Mouse (Mus musculus): ENCODE measurements around the gene Arhgap24. TPM values are rescaled to one million over a fixed set of nuclear protein-coding genes. Genes with fewer than 3 reads are reported as not detected.

Gene Arhgap24
- polyA plus RNA-seq, 1 experiment from 2014 or later: 15.0 TPM

DNA sequence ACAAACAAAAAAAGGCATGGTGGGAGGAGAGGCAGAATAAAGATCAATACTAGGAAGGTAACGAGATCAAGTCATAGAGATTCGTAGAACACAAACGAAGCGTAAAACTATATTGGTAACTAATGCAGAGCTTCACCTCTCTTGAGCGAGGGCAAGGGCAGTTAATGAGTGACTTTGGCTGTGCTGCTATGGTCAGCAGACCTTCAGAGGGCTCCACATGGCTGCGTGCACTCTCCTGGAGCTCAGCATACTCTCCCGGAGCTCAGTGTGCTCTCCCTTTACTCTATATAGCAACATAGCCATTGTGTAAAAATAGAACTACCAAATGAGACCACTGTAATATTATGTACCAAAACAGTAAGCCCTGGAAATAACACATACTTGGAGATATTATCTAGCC is 336.4 kb downstream of the Arhgap24 start:
- no peaks in the 10 kb centered on the region for H3K36me3 ChIP-seq (ENCODE audit: control insufficient read depth, insufficient read depth, low read length)
- no peak for ATAC-seq
- no peak overlapping the region for H3K4me3 ChIP-seq (ENCODE audit: low read length)
- H3K27ac ChIP-seq (ENCODE audit: low read depth, low read length): no peak overlapping the region
- H3K4me2 ChIP-seq (ENCODE audit: low read length): no peak overlapping the region
- no peaks in the 10 kb centered on the region for H3K9me3 ChIP-seq (ENCODE audit: control insufficient read depth, low read length)
- no peak overlapping the region for H3K9ac ChIP-seq (ENCODE audit: low read depth, low read length)
- WGBS: 80% methylated on average over 7 of the region's 7 CpGs
- no peaks in the 10 kb centered on the region for H3K4me1 ChIP-seq (ENCODE audit: control insufficient read depth, insufficient read depth, low read depth, low read length)
- H3K27me3 ChIP-seq (replicated peaks; ENCODE audit: control insufficient read depth, insufficient read depth, low read length): no peaks in the 10 kb centered on the region

DNA sequence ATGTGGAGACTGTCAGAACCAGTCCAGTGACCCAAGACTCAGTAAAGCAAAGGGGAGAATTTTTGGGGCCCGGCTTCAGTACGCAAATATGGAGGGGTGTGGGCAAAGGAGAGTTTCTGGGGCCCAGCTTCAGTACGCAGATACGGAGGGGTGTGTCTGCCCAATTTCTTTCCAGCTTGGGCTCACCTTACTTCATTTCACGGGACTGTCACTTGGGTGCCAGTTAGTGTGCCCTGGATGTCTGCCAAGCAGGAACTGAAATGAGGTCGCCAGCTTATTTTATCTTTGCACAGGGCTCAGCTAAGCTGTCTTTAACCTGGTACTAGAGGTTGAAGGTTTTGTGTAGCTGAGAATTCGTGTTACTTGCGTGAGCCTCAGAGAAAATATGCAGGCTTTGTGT is 344.3 kb downstream of the Arhgap24 start:
- Histone ChIP-seq H3K4me2 (ENCODE audit: low read length) (no peak overlapping the region), H3K27me3 (replicated peaks; ENCODE audit: control insufficient read depth, insufficient read depth, low read length) (no peaks in the 10 kb centered on the region), H3K27ac (ENCODE audit: low read depth, low read length) (no peak overlapping the region), H3K9me3 (ENCODE audit: control insufficient read depth, low read length) (no peaks in the 10 kb centered on the region), H3K4me3 (ENCODE audit: low read length) (no peak overlapping the region), H3K9ac (ENCODE audit: low read depth, low read length) (no peak overlapping the region), H3K36me3 (ENCODE audit: control insufficient read depth, insufficient read depth, low read length) (no peaks in the 10 kb centered on the region), H3K4me1 (ENCODE audit: control insufficient read depth, insufficient read depth, low read depth, low read length) (no peaks in the 10 kb centered on the region)
- ATAC-seq: no peak
- WGBS: 72% methylated on average over 8 of the region's 8 CpGs

DNA sequence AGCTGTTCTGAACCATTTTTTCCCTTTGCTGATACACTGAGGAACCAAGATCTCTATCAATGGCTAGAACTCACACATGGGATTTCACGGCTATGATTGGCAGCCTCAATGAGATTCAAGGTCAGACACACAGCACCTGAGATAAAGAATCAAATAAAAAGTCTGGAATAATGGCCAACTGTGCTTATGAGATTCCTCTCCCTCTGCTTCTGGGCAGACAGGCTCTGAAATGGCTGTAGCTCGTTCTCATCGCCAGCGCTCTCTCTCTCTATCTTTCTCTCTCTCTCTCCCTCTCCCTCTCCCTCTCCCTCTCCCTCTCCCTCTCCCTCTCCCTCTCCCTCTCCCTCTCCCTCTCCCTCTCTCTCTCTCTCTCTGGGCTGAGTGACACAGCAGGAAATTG is 357.9 kb downstream of the Arhgap24 start:
- Histone ChIP-seq H3K9ac (ENCODE audit: low read depth, low read length) (no peak overlapping the region), H3K4me3 (ENCODE audit: low read length) (no peak overlapping the region), H3K27me3 (replicated peaks; ENCODE audit: control insufficient read depth, insufficient read depth, low read length) (no peaks in the 10 kb centered on the region), H3K27ac (ENCODE audit: low read depth, low read length) (no peak overlapping the region), H3K4me1 (ENCODE audit: control insufficient read depth, insufficient read depth, low read depth, low read length) (no peaks in the 10 kb centered on the region), H3K4me2 (ENCODE audit: low read length) (no peak overlapping the region), H3K9me3 (ENCODE audit: control insufficient read depth, low read length) (no peaks in the 10 kb centered on the region), H3K36me3 (ENCODE audit: control insufficient read depth, insufficient read depth, low read length) (no peaks in the 10 kb centered on the region)
- 43% methylated on average over 4 of the region's 4 CpGs for WGBS
- ATAC-seq: no peak

DNA sequence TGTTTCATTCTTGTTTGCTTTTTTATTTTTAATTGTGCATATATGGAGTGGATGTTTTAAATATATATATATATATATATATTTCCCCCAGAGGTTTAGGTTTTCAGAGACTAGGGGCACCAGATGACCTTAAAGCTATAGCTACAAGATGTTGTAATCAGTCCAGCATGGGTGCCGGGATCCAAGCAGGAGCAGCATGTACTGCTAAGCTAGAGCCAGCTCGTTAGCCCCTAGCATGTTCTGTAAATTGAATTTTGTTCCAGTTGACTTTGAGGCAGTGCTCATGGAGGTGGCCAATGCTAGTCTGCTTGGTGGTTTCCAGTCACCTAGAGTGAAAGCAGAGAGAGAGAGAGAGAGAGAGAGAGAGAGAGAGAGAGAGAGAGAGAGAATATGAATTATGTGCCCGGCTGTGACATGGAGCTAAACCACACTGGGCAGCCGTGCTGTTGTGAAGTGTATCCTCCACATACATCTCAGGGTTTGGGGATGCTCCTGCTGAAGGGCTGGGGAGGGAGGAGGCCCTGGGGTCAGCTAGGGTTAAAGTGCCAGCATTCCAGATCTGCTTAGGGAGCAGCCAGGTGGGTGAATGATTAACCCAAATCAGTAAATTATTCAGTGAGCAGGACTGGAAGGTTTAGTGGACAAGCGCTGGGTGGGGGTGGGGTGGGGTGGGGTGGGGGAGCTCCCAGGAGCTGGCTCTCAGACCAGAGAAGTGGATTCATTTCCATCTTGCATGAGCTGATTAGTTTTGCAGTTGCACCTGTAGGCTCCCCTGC is 362.9 kb downstream of the Arhgap24 start:
- Histone ChIP-seq H3K27ac (ENCODE audit: low read depth, low read length) (no peak overlapping the region), H3K27me3 (replicated peaks; ENCODE audit: control insufficient read depth, insufficient read depth, low read length) (no peaks in the 10 kb centered on the region), H3K4me2 (ENCODE audit: low read length) (peak overlapping the region; percentile 79; the same call in 1 of the 2 replicates), H3K4me3 (ENCODE audit: low read length) (no peak overlapping the region; the same call in 1 of the 2 replicates), H3K9ac (ENCODE audit: low read depth, low read length) (no peak overlapping the region), H3K9me3 (ENCODE audit: control insufficient read depth, low read length) (no peaks in the 10 kb centered on the region), H3K36me3 (ENCODE audit: control insufficient read depth, insufficient read depth, low read length) (no peaks in the 10 kb centered on the region), H3K4me1 (ENCODE audit: control insufficient read depth, insufficient read depth, low read depth, low read length) (peaks cover 15% of the 10 kb centered on the region; the same call in 1 of the 2 replicates)
- ATAC-seq: no peak
- WGBS: 31% methylated on average over 5 of the region's 5 CpGs

DNA sequence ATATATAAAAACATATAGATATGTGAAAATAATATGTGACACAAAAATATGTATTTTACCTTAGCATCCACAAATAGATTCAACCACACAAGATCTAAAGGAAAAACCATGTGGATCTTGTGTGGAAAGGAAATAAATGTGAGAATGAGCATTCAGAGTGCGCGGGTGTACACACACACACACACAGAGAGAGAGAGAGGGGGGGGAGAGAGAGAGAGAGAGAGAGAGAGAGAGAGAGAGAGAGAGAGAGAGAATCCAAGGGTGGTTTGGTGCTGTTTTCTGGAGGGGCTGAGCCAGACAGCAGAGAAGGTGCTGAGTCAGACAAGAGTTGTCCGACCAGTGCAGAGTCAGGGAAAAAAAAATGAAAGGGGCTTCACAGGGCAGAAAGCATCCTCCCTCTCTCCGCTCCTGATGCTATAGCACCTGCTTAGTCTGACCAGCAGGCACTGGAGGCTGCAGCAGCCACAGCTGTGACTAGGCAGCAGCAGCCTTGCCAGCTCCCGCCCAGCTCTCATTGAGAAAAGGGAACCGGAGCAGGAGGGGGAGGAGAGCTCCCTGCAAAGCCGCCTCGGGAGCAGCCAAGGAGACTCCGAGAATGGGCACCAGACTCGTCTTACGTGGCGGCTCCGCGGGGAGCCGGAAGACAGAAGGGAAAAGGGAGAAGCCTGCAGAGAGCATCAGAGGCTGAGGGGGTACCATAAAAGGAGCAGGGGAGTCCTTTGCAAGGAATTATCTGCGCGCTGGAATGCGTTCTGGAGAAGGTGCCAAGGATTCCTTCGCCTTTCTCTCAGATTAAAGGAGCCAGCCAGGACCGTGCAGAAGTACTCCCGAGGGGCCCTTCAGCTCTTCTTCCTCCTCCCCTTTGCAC is 363.8 kb downstream of the Arhgap24 start:
- WGBS: under 1% methylated on average over 21 of the region's 21 CpGs
- H3K27ac ChIP-seq (ENCODE audit: low read depth, low read length): peak overlapping the region; percentile 87
- peak; percentile 95 for ATAC-seq
- H3K4me1 ChIP-seq (ENCODE audit: control insufficient read depth, insufficient read depth, low read depth, low read length): peaks cover 15% of the 10 kb centered on the region; the same call in 1 of the 2 replicates
- H3K4me3 ChIP-seq (ENCODE audit: low read length): peak overlapping the region; percentile 53
- H3K9ac ChIP-seq (ENCODE audit: low read depth, low read length): peak overlapping the region; percentile 74
- H3K27me3 ChIP-seq (replicated peaks; ENCODE audit: control insufficient read depth, insufficient read depth, low read length): no peaks in the 10 kb centered on the region
- H3K4me2 ChIP-seq (ENCODE audit: low read length): peak overlapping the region; percentile 79
- no peaks in the 10 kb centered on the region for H3K9me3 ChIP-seq (ENCODE audit: control insufficient read depth, low read length)
- H3K36me3 ChIP-seq (ENCODE audit: control insufficient read depth, insufficient read depth, low read length): no peaks in the 10 kb centered on the region

DNA sequence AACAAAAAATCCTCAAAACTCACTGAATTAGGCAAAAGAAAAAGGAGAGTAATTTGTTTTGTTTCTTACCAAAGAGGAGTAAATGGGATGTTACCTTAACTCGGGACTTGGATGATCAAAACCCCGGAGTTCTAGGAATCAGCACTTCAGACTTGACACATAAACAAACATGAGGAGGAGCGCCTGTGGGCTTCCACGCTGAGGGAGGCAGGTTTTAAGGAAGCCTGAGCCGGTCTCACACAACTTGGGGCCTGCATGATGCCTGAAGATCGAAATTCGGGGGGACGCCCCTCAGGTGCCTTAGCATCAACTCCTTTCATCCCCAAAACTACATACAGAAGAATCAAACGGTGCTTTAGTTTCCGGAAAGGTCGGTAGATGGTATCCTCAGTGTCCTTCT is 364.6 kb downstream of the Arhgap24 start:
- Histone ChIP-seq H3K9ac (ENCODE audit: low read depth, low read length) (peak overlapping the region; percentile 74), H3K9me3 (ENCODE audit: control insufficient read depth, low read length) (no peaks in the 10 kb centered on the region), H3K36me3 (ENCODE audit: control insufficient read depth, insufficient read depth, low read length) (no peaks in the 10 kb centered on the region), H3K4me2 (ENCODE audit: low read length) (peak overlapping the region; percentile 79), H3K27ac (ENCODE audit: low read depth, low read length) (peak overlapping the region; percentile 10; the same call in 1 of the 2 replicates), H3K4me3 (ENCODE audit: low read length) (peak overlapping the region; percentile 53), H3K27me3 (replicated peaks; ENCODE audit: control insufficient read depth, insufficient read depth, low read length) (no peaks in the 10 kb centered on the region), H3K4me1 (ENCODE audit: control insufficient read depth, insufficient read depth, low read depth, low read length) (peaks cover 15% of the 10 kb centered on the region; the same call in 1 of the 2 replicates)
- no peak for ATAC-seq
- WGBS: 16% methylated on average over 11 of the region's 11 CpGs

DNA sequence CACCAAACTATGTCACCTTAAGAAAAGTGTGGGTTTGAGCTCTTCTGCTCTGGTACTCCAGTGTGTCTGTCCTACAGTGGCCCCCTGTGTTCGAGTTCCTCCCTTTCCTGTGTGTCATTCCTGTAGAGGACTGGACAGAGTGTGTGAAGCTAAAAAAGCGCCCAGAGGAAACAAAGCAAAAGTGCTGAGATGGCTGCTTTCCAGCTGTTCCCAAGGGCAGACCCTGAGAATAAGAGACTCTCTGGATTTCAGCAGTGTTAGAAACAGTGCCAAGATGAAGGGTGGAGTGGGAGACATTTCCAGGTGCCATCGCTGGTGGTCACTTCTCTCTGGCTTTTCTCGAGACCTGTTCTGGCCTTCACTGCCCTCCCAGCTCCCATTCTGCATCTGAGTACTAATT is 366.7 kb downstream of the Arhgap24 start:
- H3K4me3 ChIP-seq (ENCODE audit: low read length): peak overlapping the region; percentile 15
- no peak overlapping the region for H3K27ac ChIP-seq (ENCODE audit: low read depth, low read length)
- H3K4me2 ChIP-seq (ENCODE audit: low read length): peak overlapping the region; percentile 79
- no peaks in the 10 kb centered on the region for H3K9me3 ChIP-seq (ENCODE audit: control insufficient read depth, low read length)
- 50% methylated on average over 4 of the region's 4 CpGs for WGBS
- H3K9ac ChIP-seq (ENCODE audit: low read depth, low read length): no peak overlapping the region; the same call in 1 of the 2 replicates
- peaks cover 15% of the 10 kb centered on the region; the same call in 1 of the 2 replicates for H3K4me1 ChIP-seq (ENCODE audit: control insufficient read depth, insufficient read depth, low read depth, low read length)
- H3K27me3 ChIP-seq (replicated peaks; ENCODE audit: control insufficient read depth, insufficient read depth, low read length): no peaks in the 10 kb centered on the region
- no peak for ATAC-seq
- H3K36me3 ChIP-seq (ENCODE audit: control insufficient read depth, insufficient read depth, low read length): no peaks in the 10 kb centered on the region

DNA sequence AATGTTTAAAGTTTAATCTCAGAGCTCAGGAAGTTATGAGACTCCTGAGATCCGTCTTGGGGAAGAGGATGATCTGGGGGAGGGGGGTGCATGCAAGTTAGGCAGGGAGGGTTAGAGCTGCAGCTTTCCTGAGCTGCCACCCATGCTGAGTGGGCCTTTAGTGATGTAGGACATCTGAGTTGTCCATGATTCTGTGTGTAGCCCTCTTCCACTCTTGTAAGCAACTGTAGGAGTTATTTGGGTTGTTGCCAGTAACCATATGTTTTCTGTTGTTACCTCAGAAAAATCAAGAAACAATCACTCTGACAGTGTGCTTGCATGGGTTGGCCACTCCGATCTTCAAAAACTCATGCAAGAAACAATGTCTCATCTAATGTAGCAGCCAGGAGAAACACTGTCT is 370.6 kb downstream of the Arhgap24 start:
- Histone ChIP-seq H3K9ac (ENCODE audit: low read depth, low read length) (no peak overlapping the region), H3K27me3 (replicated peaks; ENCODE audit: control insufficient read depth, insufficient read depth, low read length) (no peaks in the 10 kb centered on the region), H3K4me2 (ENCODE audit: low read length) (no peak overlapping the region), H3K9me3 (ENCODE audit: control insufficient read depth, low read length) (no peaks in the 10 kb centered on the region), H3K27ac (ENCODE audit: low read depth, low read length) (no peak overlapping the region), H3K4me3 (ENCODE audit: low read length) (no peak overlapping the region), H3K4me1 (ENCODE audit: control insufficient read depth, insufficient read depth, low read depth, low read length) (peaks cover 7% of the 10 kb centered on the region), H3K36me3 (ENCODE audit: control insufficient read depth, insufficient read depth, low read length) (no peaks in the 10 kb centered on the region)
- 88% methylated on average over 2 of the region's 2 CpGs for WGBS
- ATAC-seq: no peak

DNA sequence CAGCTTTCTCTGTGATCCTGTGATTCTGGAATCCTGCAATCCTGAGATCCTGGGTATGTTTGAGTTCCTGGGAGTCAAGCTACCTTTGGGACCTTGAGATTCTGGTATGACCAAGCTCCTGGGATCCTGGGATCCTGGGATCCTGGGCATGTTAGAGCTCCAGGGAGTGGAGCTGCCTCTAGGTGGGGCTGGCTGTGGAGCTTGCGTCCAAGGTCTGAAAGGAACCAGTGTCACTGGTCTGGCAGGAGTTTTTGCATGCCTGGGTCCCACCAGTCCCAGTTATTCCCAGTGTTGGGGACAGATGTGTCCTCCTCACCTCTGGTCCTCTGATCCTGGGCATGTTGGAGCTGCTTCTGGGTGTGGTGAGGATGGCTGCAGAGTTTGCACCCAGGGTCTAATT is 372.6 kb downstream of the Arhgap24 start:
- Histone ChIP-seq H3K4me2 (ENCODE audit: low read length) (no peak overlapping the region), H3K9ac (ENCODE audit: low read depth, low read length) (no peak overlapping the region), H3K4me3 (ENCODE audit: low read length) (no peak overlapping the region), H3K4me1 (ENCODE audit: control insufficient read depth, insufficient read depth, low read depth, low read length) (peaks cover 2% of the 10 kb centered on the region), H3K36me3 (ENCODE audit: control insufficient read depth, insufficient read depth, low read length) (no peaks in the 10 kb centered on the region), H3K9me3 (ENCODE audit: control insufficient read depth, low read length) (no peaks in the 10 kb centered on the region), H3K27ac (ENCODE audit: low read depth, low read length) (no peak overlapping the region), H3K27me3 (replicated peaks; ENCODE audit: control insufficient read depth, insufficient read depth, low read length) (no peaks in the 10 kb centered on the region)
- ATAC-seq: no peak
- WGBS: 92% methylated on average over 1 of the region's 1 CpGs
